ENCODE assay signal across 8 mouse cellular contexts in the genomic region with DNA sequence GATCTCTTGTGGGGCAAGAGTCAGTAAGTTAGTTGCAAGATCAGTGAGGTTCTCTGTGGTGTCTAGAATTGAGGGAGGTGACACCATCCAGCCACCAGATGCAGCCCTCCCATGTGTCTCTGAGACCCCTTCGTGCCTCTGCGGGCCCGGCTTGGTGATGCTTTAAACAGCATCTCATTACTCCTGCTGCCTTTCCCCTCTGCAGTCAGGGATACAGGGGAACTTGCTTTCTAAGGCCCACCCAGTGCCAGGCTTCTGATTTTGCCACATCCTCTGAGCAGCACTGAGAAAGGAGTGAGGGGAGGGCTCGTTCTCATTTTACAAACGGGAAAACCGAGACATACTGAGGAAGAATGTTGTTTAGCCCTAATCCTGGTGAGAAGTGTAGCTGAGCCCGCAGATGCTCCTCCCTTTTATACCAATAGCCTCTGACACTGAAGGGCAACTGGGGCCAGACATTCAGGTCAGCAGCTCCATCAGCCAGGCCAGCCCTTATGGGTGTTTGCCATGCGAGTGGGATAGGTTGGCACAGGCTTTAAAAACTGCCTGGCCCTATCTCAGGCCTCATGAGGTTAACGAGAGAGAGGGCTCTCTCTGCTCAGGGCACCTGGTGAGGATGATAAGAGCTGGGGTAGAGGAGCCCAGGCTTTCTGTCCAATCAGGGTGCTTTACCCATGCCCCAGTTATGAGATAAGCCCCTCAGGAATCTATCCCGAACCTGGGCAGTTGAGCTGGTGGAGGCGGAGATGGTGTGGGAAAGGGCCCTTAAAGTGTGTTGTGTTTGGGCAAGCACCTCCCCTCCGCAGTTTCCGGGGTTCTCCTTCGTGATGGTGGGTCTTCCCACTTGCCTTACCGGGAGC. TPM values are rescaled to one million over a fixed set of nuclear protein-coding genes. Genes with fewer than 3 reads are reported as not detected.
A peak's percentile ranks its signal among the peaks of the same experiment; 100 is the strongest.
DNase-seq lines count a peak whose midpoint lies in the region; ATAC-seq lines count a peak whose summit lies in the region.

No protein-coding gene starts in this region.

- no peak overlapping the region for H3K27ac ChIP-seq in hindbrain, embryonic 11.5 days (ENCODE audit: low read depth, low read length)

- peaks cover 71% of the 10 kb centered on the region for H3K27me3 ChIP-seq in hindbrain, embryonic 11.5 days (ENCODE audit: control insufficient read depth, insufficient read depth, low read length)

- H3K4me2 ChIP-seq in hindbrain, embryonic 11.5 days (replicated peaks; ENCODE audit: low read depth, low read length) = peak overlapping the region; percentile 75

- ATAC-seq in common myeloid progenitor, adult 5-6 weeks (replicated peaks; ENCODE audit: low read depth, poor library complexity, severe bottlenecking) = peak; percentile 53
- ATAC-seq in hindbrain, embryonic 11.5 days (ENCODE audit: low FRiP score) = no peak
- peak; percentile 64 for ATAC-seq in megakaryocyte progenitor cell, adult 5-6 weeks (replicated peaks; ENCODE audit: poor library complexity)
- no peak for ATAC-seq in cerebellum, adult (ENCODE audit: insufficient number of reproducible peaks, low FRiP score, low TSS enrichment)

- peak; percentile 56 for DNase-seq in gastrocnemius, postnatal 14 days
- DNase-seq in gastrocnemius, postnatal 25 days = no peak
- no peak for DNase-seq in hindbrain, embryonic 11.5 days (ENCODE audit: low spot score)
- no peak for DNase-seq in cerebellum, adult 18-20 months
- DNase-seq in layer of hippocampus, adult 11-12 months (ENCODE audit: low spot score) = no peak

- 11% methylated on average over 15 of the region's 15 CpGs for WGBS in hindbrain, embryonic 11.5 days

- peaks cover 12% of the 10 kb centered on the region for H3K4me1 ChIP-seq in hindbrain, embryonic 11.5 days (replicated peaks; ENCODE audit: control insufficient read depth, insufficient read depth, low read length)

- no peaks in the 10 kb centered on the region for H3K9me3 ChIP-seq in hindbrain, embryonic 11.5 days (ENCODE audit: control insufficient read depth, low read length)

- H3K4me3 ChIP-seq in hindbrain, embryonic 11.5 days (ENCODE audit: low read depth, low read length) = peak overlapping the region; percentile 37

- no peak overlapping the region for H3K9ac ChIP-seq in hindbrain, embryonic 11.5 days (ENCODE audit: low read depth, low read length)

- H3K36me3 ChIP-seq in hindbrain, embryonic 11.5 days (ENCODE audit: control insufficient read depth, insufficient read depth, low read length) = no peaks in the 10 kb centered on the region

- intact Hi-C loops in gastrocnemius, postnatal 14 days (cut with DNase I; ENCODE audit: low total_unique reads) = no loop called here

RNA-seq across cellular contexts. Expression of gene Tnfaip2, which starts 1.0 kb away (rescaled TPM):
- total RNA-seq in gastrocnemius, postnatal 14 days (2021) = 10 to 100 TPM; 22.7 to 46.6 TPM
- total RNA-seq in gastrocnemius, postnatal 25 days (2021) = 10 to 100 TPM; 34.8 to 40.4 TPM
- total RNA-seq in common myeloid progenitor, adult 5-6 weeks (2017) = 60.2 and 79.0 TPM in 2 replicates
- 1.9 and 2.0 TPM in 2 replicates for polyA plus RNA-seq in hindbrain, embryonic 11.5 days (2014; fragmentation: Nextera tagmentation; extraction: Ambion mirVana)
- 18.3 and 20.9 TPM in 2 replicates for total RNA-seq in megakaryocyte progenitor cell, adult 5-6 weeks (2015)
- 31.1 and 67.8 TPM in 2 replicates for total RNA-seq in megakaryocyte progenitor cell, adult 5-6 weeks (2017)

RNA-seq across cellular contexts. Expression of gene Exoc3l4, which starts 26.4 kb away (rescaled TPM):
- total RNA-seq in gastrocnemius, postnatal 14 days (2021) = 10 to 100 TPM; 12.8 to 23.8 TPM
- total RNA-seq in gastrocnemius, postnatal 25 days (2021) = 1 to 10 TPM; 3.0 to 4.2 TPM
- 0.32 TPM in 1 of 2 replicates, not detected in the other for total RNA-seq in common myeloid progenitor, adult 5-6 weeks (2017)
- 3.5 and 3.8 TPM in 2 replicates for polyA plus RNA-seq in hindbrain, embryonic 11.5 days (2014; fragmentation: Nextera tagmentation; extraction: Ambion mirVana)
- total RNA-seq in megakaryocyte progenitor cell, adult 5-6 weeks (2015) = 0.42 and 1.1 TPM in 2 replicates
- not detected in 2 replicates for total RNA-seq in megakaryocyte progenitor cell, adult 5-6 weeks (2017)

RNA-seq across cellular contexts. Expression of gene Lbhd2, which starts 36.6 kb away (rescaled TPM):
- not detected for total RNA-seq in gastrocnemius, postnatal 14 days (2021)
- not detected for total RNA-seq in gastrocnemius, postnatal 25 days (2021)
- not detected in 2 replicates for total RNA-seq in common myeloid progenitor, adult 5-6 weeks (2017)
- polyA plus RNA-seq in hindbrain, embryonic 11.5 days (2014; fragmentation: Nextera tagmentation; extraction: Ambion mirVana) = 0.47 TPM in 1 of 2 replicates, not detected in the other
- 0.30 TPM in 1 of 2 replicates, not detected in the other for total RNA-seq in megakaryocyte progenitor cell, adult 5-6 weeks (2015)
- total RNA-seq in megakaryocyte progenitor cell, adult 5-6 weeks (2017) = not detected in 2 replicates

RNA-seq across cellular contexts. Expression of gene Gm266, which starts 42.4 kb away (rescaled TPM):
- 1 to 10 TPM; 1.7 to 3.4 TPM for total RNA-seq in gastrocnemius, postnatal 14 days (2021)
- under 1 TPM; 0.38 to 0.72 TPM for total RNA-seq in gastrocnemius, postnatal 25 days (2021)
- not detected in 2 replicates for total RNA-seq in common myeloid progenitor, adult 5-6 weeks (2017)
- polyA plus RNA-seq in hindbrain, embryonic 11.5 days (2014; fragmentation: Nextera tagmentation; extraction: Ambion mirVana) = 8.9 and 10.1 TPM in 2 replicates
- not detected in 2 replicates for total RNA-seq in megakaryocyte progenitor cell, adult 5-6 weeks (2015)
- not detected in 2 replicates for total RNA-seq in megakaryocyte progenitor cell, adult 5-6 weeks (2017)

Comparison
In these comparisons a context has a peak if more than half of its experiments do, and no peak if none do; other contexts are left out.
1. ATAC-seq: peak in common myeloid progenitor, adult 5-6 weeks (single experiment) and megakaryocyte progenitor cell, adult 5-6 weeks (single experiment); none in hindbrain, embryonic 11.5 days (single experiment) and cerebellum, adult (single experiment).